Mouse (Mus musculus): ENCODE results near the gene Sema4f. TPM values are rescaled to one million over a fixed set of nuclear protein-coding genes. Genes with fewer than 3 reads are reported as not detected.
A peak's percentile ranks its signal among the peaks of the same experiment; 100 is the strongest.

Gene Sema4f
- polyA plus RNA-seq, 1 experiment: 0.43 TPM

- DNase-seq (ENCODE audit: low spot score): no peak
Observed at GRCm38 (mm10) chr6:82915889-82916288, 23.7 kb downstream of the Sema4f start.

- DNase-seq (ENCODE audit: low spot score): no peak
Observed at GRCm38 (mm10) chr6:82913336-82914247, 26.0 kb downstream of the Sema4f start.

DNA sequence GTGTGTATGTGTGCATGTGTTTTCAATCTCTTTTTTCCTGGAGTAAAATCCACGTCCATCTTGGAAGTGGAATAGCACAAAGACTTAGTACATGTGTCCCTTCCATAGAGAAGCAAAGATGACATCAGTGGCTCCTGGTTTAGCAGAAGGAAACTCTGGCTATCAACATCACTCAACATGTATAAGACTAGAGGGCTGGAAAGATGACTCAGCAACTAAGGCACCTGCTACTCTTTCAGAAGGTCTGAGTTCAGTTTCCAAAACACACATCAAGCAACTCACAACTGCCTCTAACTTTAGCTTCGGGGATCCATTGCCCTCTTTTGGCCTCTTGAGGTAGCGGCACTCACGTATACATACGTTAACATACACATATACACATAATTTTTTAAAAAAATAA is 28.3 kb downstream of the Sema4f start:
- no peak for DNase-seq (ENCODE audit: low spot score)

DNA sequence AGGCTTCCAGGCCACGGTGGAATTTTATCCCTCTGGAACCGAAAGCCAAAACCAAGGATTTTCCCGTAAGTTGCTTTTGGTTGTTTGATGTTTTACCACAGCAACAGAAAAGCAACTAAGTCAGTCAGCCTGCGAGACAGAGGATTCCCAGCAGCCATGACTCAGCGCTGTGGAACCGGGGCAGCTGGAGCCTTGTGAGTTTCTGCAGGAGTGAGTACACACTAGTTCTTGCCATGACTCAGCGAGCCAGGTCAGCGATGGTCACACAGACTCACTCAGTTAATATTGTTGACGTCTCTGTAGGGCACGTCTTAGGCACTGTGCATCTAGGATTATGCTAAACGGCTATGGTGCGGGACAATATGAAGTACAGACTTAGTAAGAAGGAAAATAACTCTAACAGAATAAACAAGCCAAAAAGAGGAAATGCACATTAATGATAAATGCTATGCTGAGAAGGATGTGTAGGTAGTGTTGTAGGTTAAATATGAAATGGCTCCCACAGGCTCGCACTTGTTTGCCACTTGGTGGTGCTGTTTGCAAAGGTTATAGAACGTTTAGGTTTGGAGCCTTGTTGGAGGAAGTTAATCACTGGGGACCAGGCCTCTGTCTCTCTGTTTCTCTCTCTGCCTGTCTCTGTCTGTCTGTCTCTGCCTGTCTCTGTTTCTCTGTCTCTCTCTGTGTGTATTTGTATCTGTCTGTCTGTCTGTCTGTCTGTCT is 30.3 kb downstream of the Sema4f start:
- no peak for DNase-seq (ENCODE audit: low spot score)

- no peak for DNase-seq (ENCODE audit: low spot score)
Observed at GRCm38 (mm10) chr6:82908034-82908433, 31.5 kb downstream of the Sema4f start.

DNA sequence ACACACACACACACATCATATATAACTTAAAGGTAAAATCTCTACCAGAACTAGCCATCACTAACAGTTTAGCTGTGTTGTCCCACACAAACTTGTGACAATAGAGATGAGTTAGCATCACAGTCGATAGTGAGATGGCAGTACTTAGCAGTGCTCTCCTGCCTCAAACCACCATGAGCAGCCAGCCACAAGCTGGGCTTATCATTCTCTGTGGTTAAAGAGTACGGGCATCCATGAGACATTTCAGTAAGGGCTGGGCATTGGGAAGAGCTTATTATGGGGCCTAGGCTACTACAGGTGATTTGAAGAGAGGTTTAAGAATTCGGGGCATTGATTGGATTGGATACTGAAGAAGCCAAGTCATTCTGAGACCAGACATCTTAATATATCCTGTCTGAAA is 32.6 kb downstream of the Sema4f start:
- DNase-seq (ENCODE audit: low spot score): no peak

DNA sequence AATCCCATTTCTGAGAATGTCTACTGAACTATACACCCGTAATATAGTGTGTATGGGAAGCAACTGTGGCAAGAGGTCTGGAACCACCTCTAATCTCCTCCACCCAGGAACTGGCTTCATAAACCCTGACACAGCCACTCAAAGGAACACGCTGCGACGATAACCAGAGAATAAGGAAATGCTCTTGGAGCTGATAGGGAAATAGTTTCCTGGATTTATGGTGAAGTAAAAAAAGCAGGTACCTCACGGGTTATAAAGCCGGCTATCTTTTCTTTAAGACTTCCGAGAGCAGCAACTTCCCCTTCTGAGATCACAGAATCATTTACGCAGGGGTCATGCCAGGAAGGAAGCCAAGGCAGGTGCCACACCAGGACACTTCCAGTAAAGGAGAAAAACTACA is 37.0 kb downstream of the Sema4f start:
- no peak for DNase-seq (ENCODE audit: low spot score)

- DNase-seq (ENCODE audit: low spot score): no peak
Observed at GRCm38 (mm10) chr6:82898745-82899144, 40.8 kb downstream of the Sema4f start.

GRCm38 (mm10) chr6:82898227-82898626 is 41.3 kb downstream of the Sema4f start:
- no peak for DNase-seq (ENCODE audit: low spot score)

GRCm38 (mm10) chr6:82897311-82897710 is 42.3 kb downstream of the Sema4f start:
- DNase-seq (ENCODE audit: low spot score): no peak

DNA sequence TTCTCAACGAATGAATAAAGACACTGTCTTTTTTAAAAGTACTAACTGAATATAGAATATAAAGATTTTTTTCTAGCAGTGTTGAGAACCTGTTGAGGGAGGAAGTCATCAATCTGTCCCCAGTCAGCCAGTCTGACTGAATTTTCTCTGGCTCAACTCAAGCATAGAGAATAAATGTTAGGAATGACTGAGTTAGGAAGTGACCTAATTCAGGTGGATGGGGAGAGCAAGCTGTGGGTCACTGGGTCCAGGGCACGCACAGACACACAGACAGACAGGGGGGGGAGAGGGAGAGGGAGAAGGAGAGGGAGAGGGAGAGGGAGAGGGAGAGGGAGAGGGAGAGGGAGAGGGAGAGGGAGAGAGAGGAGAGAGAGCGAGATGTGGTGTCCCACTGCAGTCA is 46.2 kb downstream of the Sema4f start:
- no peak for DNase-seq (ENCODE audit: low spot score)

DNA sequence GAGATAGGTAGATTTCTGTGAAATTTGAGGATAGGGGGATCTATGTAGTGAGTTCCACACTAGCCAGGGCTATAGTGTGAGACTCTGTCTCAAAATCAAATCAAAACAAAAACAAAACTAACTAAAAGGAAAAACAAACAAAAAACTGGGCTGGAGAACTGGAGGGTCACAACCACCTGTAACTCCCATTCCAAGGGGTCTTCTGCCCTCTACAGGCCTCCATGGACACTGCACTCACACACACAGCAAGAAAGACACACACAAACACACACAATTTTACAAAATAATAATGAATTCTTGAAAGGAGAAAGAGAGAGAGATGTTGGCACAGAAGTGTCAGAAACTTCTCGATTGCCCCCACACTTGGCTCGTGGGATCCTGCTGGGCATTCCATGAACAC is 47.0 kb downstream of the Sema4f start:
- DNase-seq (ENCODE audit: low spot score): no peak

DNA sequence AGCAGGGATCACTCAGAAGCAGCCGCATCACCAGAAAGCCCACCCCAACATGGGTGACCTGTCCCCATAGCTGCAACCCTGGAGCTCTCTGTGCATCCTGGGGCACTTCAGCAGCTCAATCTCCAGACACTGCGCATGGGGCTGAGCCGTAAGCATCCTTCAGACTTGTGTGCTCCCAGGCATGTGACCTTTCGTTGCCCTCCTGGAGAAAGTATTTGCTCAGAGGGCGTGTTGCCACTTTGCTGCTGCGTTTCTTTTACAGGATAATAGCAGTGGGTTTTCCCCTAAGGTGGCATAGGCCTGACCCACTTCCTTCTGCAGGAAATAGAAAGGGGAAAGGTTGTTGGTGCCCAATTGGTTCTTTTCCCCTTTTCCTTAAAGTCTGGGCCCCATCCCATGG is 48.1 kb downstream of the Sema4f start:
- DNase-seq (ENCODE audit: low spot score): no peak

- DNase-seq (ENCODE audit: low spot score): no peak
Observed at GRCm38 (mm10) chr6:82886330-82886729, 53.2 kb downstream of the Sema4f start.

GRCm38 (mm10) chr6:82885909-82886308 is 53.7 kb downstream of the Sema4f start:
- no peak for DNase-seq (ENCODE audit: low spot score)

DNA sequence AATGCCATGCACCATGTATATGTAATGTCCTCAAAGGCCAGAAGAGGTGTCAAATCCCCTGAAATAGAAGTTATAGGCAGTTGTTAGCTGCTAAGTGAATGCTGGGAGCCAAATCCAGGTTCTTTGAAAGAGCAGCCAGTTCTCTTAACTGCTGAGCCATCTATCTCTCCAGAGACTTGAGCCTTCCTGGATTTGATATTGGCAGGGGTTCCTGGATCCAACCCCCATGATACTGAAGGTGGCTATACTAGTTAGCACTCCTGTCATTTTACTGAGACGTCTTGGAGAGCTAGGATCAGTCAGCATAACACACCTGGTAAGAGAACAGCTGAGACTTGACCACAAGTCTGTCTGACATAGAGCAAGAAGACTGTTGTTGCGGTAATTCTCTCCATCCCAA is 54.1 kb downstream of the Sema4f start:
- DNase-seq (ENCODE audit: low spot score): no peak

- DNase-seq (ENCODE audit: low spot score): no peak
Observed at GRCm38 (mm10) chr6:82884570-82884969, 55.0 kb downstream of the Sema4f start.

GRCm38 (mm10) chr6:82881485-82882096 is 58.0 kb downstream of the Sema4f start:
- DNase-seq (ENCODE audit: low spot score): peak; percentile 44

- no peak for DNase-seq (ENCODE audit: low spot score)
Observed at GRCm38 (mm10) chr6:82880807-82881206, 58.8 kb downstream of the Sema4f start.

DNA sequence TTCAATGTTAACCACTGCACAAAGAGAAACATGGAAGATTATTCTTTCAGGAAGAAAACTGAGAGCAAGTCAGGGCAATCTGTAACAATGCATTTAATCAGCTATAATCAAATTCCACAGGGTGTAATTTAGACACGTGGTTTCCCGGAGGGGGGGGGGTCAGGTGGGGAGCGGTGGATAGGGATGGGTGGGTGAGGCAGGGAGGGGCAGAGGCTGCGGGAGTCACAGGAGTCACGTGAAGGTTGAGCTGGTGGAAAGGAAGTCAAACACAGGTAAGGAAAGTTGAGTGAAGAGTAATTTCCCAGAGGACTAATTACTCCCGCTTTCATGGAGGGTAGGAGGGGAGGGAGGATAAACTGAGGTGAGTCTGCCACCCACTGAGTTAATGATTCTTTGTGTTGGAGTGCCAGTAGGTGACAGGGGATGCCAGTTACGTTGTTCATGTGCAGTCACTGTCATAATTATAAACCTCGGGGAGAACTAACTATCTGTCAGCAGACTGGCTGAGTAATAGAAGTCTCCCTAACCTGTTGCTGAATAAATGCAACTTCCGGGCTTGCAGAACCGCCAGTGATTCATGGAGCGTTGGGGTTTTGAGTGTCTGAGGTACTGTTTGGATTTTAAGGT is 60.0 kb downstream of the Sema4f start:
- DNase-seq (ENCODE audit: low spot score): no peak

DNA sequence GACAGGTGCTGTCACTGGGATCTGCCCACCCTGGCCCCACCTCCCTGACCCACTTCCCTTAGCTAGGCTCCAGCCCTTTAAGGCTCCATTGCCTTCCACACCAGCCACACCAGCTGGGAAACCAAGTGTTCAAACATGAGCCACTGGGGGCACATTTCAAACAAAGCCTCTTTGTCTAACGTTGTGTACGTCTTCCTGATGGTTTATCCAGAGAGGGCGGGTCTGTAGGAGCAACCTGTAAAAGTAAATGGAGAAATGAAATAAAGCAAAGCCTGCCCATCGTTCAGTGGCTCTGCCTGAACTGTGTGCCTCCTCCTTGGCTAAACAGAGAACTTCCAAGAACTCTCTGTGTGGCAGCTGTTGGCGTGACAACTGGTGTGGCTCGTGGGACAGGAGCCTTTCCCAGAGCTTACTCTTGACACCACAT is 64.0 kb downstream of the Sema4f start:
- no peak for DNase-seq (ENCODE audit: low spot score)

DNA sequence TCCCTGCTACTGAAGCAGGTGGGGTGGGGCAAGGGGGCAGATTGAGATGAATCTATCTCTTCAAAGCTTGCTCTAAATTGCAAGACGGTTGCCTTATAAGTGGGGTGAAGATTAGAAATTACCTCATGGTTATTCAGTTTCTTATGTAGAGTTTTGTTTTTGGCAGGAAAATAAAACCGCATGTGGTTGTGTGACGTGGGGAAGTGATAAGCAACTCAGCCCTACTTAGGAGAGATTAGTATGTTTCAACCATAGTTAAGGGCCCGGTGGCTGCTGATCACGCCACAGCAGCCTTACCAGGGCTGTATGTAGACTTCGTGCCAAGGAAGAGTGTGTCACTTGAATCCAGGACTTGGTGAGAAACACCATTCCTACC is 67.2 kb downstream of the Sema4f start:
- DNase-seq (ENCODE audit: low spot score): no peak

Data from urinary bladder, adult 2 months (tissue).